Mouse (Mus musculus): ENCODE data around the gene Gfpt2.

GRCm38 (mm10) chr11:49770676-49771550, 23.1 kb upstream of the Gfpt2 start:
- TF ChIP-seq POLR2A (IDR thresholded peaks at IDR 0.05; ENCODE audit: borderline replicate concordance, low read depth, low read length): no peak
- TF ChIP-seq CTCF (IDR thresholded peaks at IDR 0.05; ENCODE audit: low read depth, low read length): no peak

All from bone marrow macrophage, adult 2 months (primary cell).